Mouse (Mus musculus): ENCODE data around the gene Msh5. TPM values are rescaled to one million over a fixed set of nuclear protein-coding genes. Genes with fewer than 3 reads are reported as not detected.

Gene Msh5
- polyA plus RNA-seq, 1 experiment = 6.0 TPM

- no peak for DNase-seq
- WGBS = 64% methylated on average over 22 of the region's 22 CpGs
- peak overlapping the region; percentile 23 for H3K4me3 ChIP-seq (replicated peaks; ENCODE audit: extremely low read depth, low read depth, low read length)
- TF ChIP-seq CTCF (IDR thresholded peaks at IDR 0.05; ENCODE audit: insufficient read depth, low read length) (no peak), POLR2A (IDR thresholded peaks at IDR 0.05; ENCODE audit: borderline replicate concordance, extremely low read depth, low read depth, low read length) (no peak)
- peaks cover 16% of the 10 kb centered on the region for H3K4me1 ChIP-seq (ENCODE audit: control insufficient read depth, insufficient read depth, low read length)
Measured at GRCm38 (mm10) chr17:35060737-35061297, 14.3 kb upstream of the Msh5 start.

GRCm38 (mm10) chr17:35060071-35060470 lies 13.5 kb upstream of the Msh5 start:
- H3K4me1 ChIP-seq (ENCODE audit: control insufficient read depth, insufficient read depth, low read length) = peaks cover 16% of the 10 kb centered on the region
- TF ChIP-seq CTCF (IDR thresholded peaks at IDR 0.05; ENCODE audit: insufficient read depth, low read length) = no peak
- TF ChIP-seq POLR2A (IDR thresholded peaks at IDR 0.05; ENCODE audit: borderline replicate concordance, extremely low read depth, low read depth, low read length) = no peak
- DNase-seq = no peak
- 16% methylated on average over 14 of the region's 14 CpGs for WGBS
- H3K4me3 ChIP-seq (replicated peaks; ENCODE audit: extremely low read depth, low read depth, low read length) = peak overlapping the region; percentile 97

DNA sequence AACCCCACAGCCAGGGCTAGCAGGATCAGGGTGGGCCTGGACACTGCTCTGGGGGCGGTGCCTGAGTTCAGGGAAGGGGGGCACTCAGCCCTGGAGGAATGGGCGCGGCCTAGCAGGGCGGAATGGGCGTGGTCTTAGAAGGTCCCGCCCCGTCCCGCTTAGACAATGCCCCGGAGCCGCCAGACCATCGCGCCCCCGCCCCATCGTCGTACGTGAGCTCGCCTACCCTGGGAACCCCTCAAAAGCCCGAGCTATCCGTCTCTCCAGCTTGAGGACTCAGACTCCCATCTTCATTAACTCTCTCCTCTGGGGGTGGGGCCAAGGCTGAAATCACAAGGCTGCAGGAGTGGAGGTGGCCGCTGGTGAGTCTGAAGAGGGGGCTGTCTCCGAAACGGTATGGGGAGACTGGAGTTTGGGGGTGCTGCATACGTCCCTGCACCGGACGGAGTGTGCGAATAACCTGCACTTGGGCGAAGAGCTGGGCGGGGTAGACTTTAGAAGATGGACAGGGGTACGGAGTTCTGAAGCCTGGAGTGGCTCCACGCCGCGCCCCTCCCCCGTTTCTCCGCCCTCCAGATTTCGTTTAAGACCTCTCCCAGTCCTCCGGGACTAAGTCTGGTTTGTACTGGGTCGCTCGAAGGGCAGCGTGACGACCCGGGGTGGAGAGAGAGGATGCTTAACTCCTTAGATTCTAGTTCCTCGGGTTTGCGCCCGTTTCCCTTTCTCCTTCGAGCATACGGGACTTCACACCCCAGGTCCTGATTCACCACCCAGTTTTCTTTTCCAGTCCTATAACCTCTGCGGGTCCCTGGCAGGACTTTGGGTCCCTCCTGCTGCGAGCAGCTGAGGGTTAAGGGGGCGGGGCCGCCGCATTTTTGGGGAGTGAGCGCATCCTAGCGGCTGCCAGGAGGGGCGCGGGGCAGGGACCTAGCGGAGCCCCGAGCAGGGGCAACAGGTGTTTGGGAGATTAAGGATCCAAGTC lies 12.7 kb upstream of the Msh5 start, which contains the start of gene Ddah2:
Gene Ddah2, plus strand, starts transcription at position 125 of the 982 bp plus-strand sequence.
- WGBS = under 1% methylated on average over 57 of the region's 57 CpGs
- H3K4me1 ChIP-seq (ENCODE audit: control insufficient read depth, insufficient read depth, low read length) = peaks cover 16% of the 10 kb centered on the region
- H3K4me3 ChIP-seq (replicated peaks; ENCODE audit: extremely low read depth, low read depth, low read length) = peak within 1 kb of the TSS; percentile 97
- DNase-seq = peak; percentile 90
- TF ChIP-seq CTCF (IDR thresholded peaks at IDR 0.05; ENCODE audit: insufficient read depth, low read length) (peak; percentile 14; the same call in 1 of the 2 replicates), POLR2A (IDR thresholded peaks at IDR 0.05; ENCODE audit: borderline replicate concordance, extremely low read depth, low read depth, low read length) (peak; percentile 80; the same call in 1 of the 2 replicates)

DNA sequence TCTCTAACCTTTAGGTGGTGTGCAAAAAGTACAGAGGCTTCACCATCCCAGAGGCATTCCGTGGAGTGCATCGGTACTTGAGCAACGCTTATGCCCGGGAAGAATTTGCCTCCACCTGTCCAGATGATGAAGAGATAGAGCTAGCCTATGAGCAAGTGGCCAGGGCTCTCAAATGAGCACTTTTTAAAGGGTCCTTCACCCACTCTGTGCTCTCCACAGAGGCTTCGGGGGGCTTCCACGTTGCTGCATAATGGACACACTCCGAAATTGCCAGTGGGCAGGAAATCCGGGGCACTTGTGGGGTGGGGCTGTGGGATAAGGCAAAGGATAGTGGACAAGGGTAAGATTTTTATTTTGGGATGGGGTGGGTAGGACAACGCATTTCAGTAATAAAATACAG lies 11.8 kb upstream of the Msh5 start:
- no peak for TF ChIP-seq POLR2A (IDR thresholded peaks at IDR 0.05; ENCODE audit: borderline replicate concordance, extremely low read depth, low read depth, low read length)
- TF ChIP-seq CTCF (IDR thresholded peaks at IDR 0.05; ENCODE audit: insufficient read depth, low read length) = no peak
- DNase-seq = no peak
- WGBS = 37% methylated on average over 9 of the region's 9 CpGs
- Histone ChIP-seq H3K4me3 (replicated peaks; ENCODE audit: extremely low read depth, low read depth, low read length) (no peak overlapping the region), H3K4me1 (ENCODE audit: control insufficient read depth, insufficient read depth, low read length) (peaks cover 16% of the 10 kb centered on the region)

- no peak for DNase-seq
- H3K4me3 ChIP-seq (replicated peaks; ENCODE audit: extremely low read depth, low read depth, low read length) = no peak overlapping the region
- TF ChIP-seq POLR2A (IDR thresholded peaks at IDR 0.05; ENCODE audit: borderline replicate concordance, extremely low read depth, low read depth, low read length) (no peak), CTCF (IDR thresholded peaks at IDR 0.05; ENCODE audit: insufficient read depth, low read length) (no peak)
- 65% methylated on average over 3 of the region's 3 CpGs for WGBS
- peaks cover 26% of the 10 kb centered on the region for H3K4me1 ChIP-seq (ENCODE audit: control insufficient read depth, insufficient read depth, low read length)
Measured at GRCm38 (mm10) chr17:35057090-35057489, 10.5 kb upstream of the Msh5 start.

- WGBS = 49% methylated on average over 7 of the region's 7 CpGs
- Histone ChIP-seq H3K4me3 (replicated peaks; ENCODE audit: extremely low read depth, low read depth, low read length) (no peak overlapping the region), H3K4me1 (ENCODE audit: control insufficient read depth, insufficient read depth, low read length) (peaks cover 30% of the 10 kb centered on the region)
- no peak for DNase-seq
- no peak for TF ChIP-seq POLR2A (IDR thresholded peaks at IDR 0.05; ENCODE audit: borderline replicate concordance, extremely low read depth, low read depth, low read length)
- TF ChIP-seq CTCF (IDR thresholded peaks at IDR 0.05; ENCODE audit: insufficient read depth, low read length) = no peak
Measured at GRCm38 (mm10) chr17:35055691-35056495, 9.3 kb upstream of the Msh5 start.

DNA sequence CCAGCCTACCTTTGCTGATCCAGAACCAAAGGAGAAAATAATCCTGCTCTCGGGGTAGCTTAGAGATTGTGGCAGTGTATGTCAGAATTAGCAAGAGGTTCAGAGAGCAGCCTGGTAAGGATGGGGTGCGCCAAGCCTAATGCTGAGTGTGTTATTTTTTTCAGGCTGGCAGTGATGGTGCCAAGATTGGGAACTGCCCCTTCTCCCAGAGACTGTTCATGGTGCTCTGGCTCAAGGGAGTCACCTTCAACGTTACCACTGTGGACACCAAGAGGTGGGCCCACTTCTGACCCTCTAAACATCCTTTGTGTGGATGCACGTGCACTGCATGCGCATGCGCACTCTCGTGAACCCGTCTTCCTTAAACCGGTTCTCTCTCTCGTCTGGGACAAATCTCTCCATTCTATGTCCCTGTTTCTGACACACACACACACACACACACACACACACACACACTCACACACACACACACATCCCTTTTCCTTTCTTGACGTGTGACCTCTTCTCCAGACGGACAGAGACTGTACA lies 5.8 kb upstream of the Msh5 start:
- TF ChIP-seq POLR2A (IDR thresholded peaks at IDR 0.05; ENCODE audit: borderline replicate concordance, extremely low read depth, low read depth, low read length) = no peak
- H3K4me1 ChIP-seq (ENCODE audit: control insufficient read depth, insufficient read depth, low read length) = peaks cover 34% of the 10 kb centered on the region
- peak overlapping the region; percentile 83 for H3K4me3 ChIP-seq (replicated peaks; ENCODE audit: extremely low read depth, low read depth, low read length)
- DNase-seq = peak; percentile 3
- WGBS = 49% methylated on average over 12 of the region's 12 CpGs

GRCm38 (mm10) chr17:35051156-35052086 lies 4.9 kb upstream of the Msh5 start:
- H3K4me1 ChIP-seq (ENCODE audit: control insufficient read depth, insufficient read depth, low read length) = peaks cover 37% of the 10 kb centered on the region
- DNase-seq = peak; percentile 67
- H3K4me3 ChIP-seq (replicated peaks; ENCODE audit: extremely low read depth, low read depth, low read length) = peak overlapping the region; percentile 83
- WGBS = 2% methylated on average over 21 of the region's 21 CpGs
- TF ChIP-seq CTCF (IDR thresholded peaks at IDR 0.05; ENCODE audit: insufficient read depth, low read length) (no peak), POLR2A (IDR thresholded peaks at IDR 0.05; ENCODE audit: borderline replicate concordance, extremely low read depth, low read depth, low read length) (peak; percentile 97)
